Mouse (Mus musculus) embryo, embryonic 11.5 days (tissue): ENCODE measurements around the gene Cbx2.

Experiments used
- DNase-seq: peaks from one replicate; pipeline ENCODE4 v3.0.0-alpha.2; 2012; ENCODE audit warnings: low read depth, low spot score

The Cbx2 gene

GRCm38 (mm10) chr11:119017506-119017905 is 5.3 kb upstream of the Cbx2 start:
- no peak for DNase-seq

GRCm38 (mm10) chr11:119021180-119021579 is 1.6 kb upstream of the Cbx2 start:
- no peak for DNase-seq

GRCm38 (mm10) chr11:119022068-119022894 is 481 bp upstream of the Cbx2 start:
- no peak for DNase-seq

- no peak for DNase-seq
These were observed 836 bp downstream of the Cbx2 start for GRCm38 (mm10) chr11:119023616-119023980.

- DNase-seq: no peak
These were observed 1.5 kb downstream of the Cbx2 start for GRCm38 (mm10) chr11:119024260-119024659.

GRCm38 (mm10) chr11:119026203-119026602 is 3.4 kb downstream of the Cbx2 start:
- no peak for DNase-seq

- DNase-seq: peak; percentile 74
These were observed 11.3 kb downstream of the Cbx2 start for GRCm38 (mm10) chr11:119033874-119034558.

- no peak for DNase-seq
These were observed 11.9 kb downstream of the Cbx2 start for GRCm38 (mm10) chr11:119034635-119035034.

GRCm38 (mm10) chr11:119035094-119035685 is 12.4 kb downstream of the Cbx2 start:
- DNase-seq: no peak

GRCm38 (mm10) chr11:119035686-119036165 is 13.0 kb downstream of the Cbx2 start:
- DNase-seq: no peak

GRCm38 (mm10) chr11:119036447-119036846 is 13.7 kb downstream of the Cbx2 start:
- DNase-seq: no peak

GRCm38 (mm10) chr11:119036934-119037779 is 14.4 kb downstream of the Cbx2 start:
- DNase-seq: no peak

GRCm38 (mm10) chr11:119037780-119038401 is 15.1 kb downstream of the Cbx2 start:
- no peak for DNase-seq

GRCm38 (mm10) chr11:119038744-119039484 is 16.2 kb downstream of the Cbx2 start:
- DNase-seq: no peak

GRCm38 (mm10) chr11:119039732-119040512 is 17.2 kb downstream of the Cbx2 start:
- DNase-seq: no peak

GRCm38 (mm10) chr11:119040600-119041324 is 18.0 kb downstream of the Cbx2 start, which contains the start of gene Cbx8:
Cbx8 (minus strand) TSS chr11:119040969.
- peak; percentile 100 for DNase-seq

- DNase-seq: no peak
These were observed 18.6 kb downstream of the Cbx2 start for GRCm38 (mm10) chr11:119041325-119041716.

- no peak for DNase-seq
These were observed 19.1 kb downstream of the Cbx2 start for GRCm38 (mm10) chr11:119041750-119042465.
